Mouse (Mus musculus) hindbrain, embryonic 14.5 days (tissue): ENCODE measurements around the gene Junb. TPM values are rescaled to one million over a fixed set of nuclear protein-coding genes. Genes with fewer than 3 reads are reported as not detected.

Experiments used
- ATAC-seq: fragments of 200-750 bp; cut with Nextera tagmentation; 2 replicates; pipeline ENCODE4 v1.8.0; 2017; ENCODE audit warnings: moderate number of reproducible peaks, mild to moderate bottlenecking, moderate TSS enrichment, moderate library complexity; ENCODE audit not compliant: low FRiP score
- DNase-seq: peaks from one replicate; pipeline ENCODE4 v3.0.0-alpha.2; 2015; ENCODE audit warnings: low spot score
- H3K27ac ChIP-seq: fragments of 300-500 bp; sonication (generic); 2 replicates; pipeline ENCODE4 v1.5.1; 2014; ENCODE audit warnings: mild to moderate bottlenecking, moderate library complexity
- H3K27me3 ChIP-seq: fragments of 300-500 bp; sonication (generic); 2 replicates; pipeline ENCODE4 v1.6.1; 2014; ENCODE audit warnings: mild to moderate bottlenecking, low read length, mixed read lengths; ENCODE audit not compliant: control insufficient read depth, insufficient read depth
- H3K36me3 ChIP-seq: fragments of 300-500 bp; sonication (generic); replicated peaks from 2 replicates; pipeline ENCODE4 v1.6.1; 2014; ENCODE audit not compliant: control insufficient read depth, insufficient read depth
- H3K4me1 ChIP-seq: fragments of 300-500 bp; sonication (generic); replicated peaks from 2 replicates; pipeline ENCODE4 v1.6.1; 2014; ENCODE audit warnings: antibody characterized with exemption, low read length, mixed read lengths; ENCODE audit not compliant: control insufficient read depth, insufficient read depth
- H3K4me2 ChIP-seq: fragments of 300-500 bp; sonication (generic); replicated peaks from 2 replicates; pipeline ENCODE4 v1.6.1; 2014; ENCODE audit warnings: mild to moderate bottlenecking, moderate library complexity
- H3K4me3 ChIP-seq: fragments of 300-500 bp; sonication (generic); replicated peaks from 2 replicates; pipeline ENCODE4 v1.5.1; 2014; ENCODE audit warnings: mild to moderate bottlenecking, low read length
- H3K9ac ChIP-seq: fragments of 300-500 bp; sonication (generic); 2 replicates; pipeline ENCODE4 v1.6.1; 2014
- H3K9me3 ChIP-seq: fragments of 300-500 bp; sonication (generic); 2 replicates; pipeline ENCODE4 v1.6.1; 2016; ENCODE audit warnings: low read length; ENCODE audit not compliant: control insufficient read depth
- WGBS: fragments of 180-500 bp; shearing (Covaris S2); extraction: QIAGEN DNeasy Blood & Tissue Kit; methylation state at CpG from one replicate; pipeline ENCODE4 v1.1.7; 2014; 5-methylcytosine and 5-hydroxymethylcytosine counted together
- polyA plus RNA-seq: library from polyadenylated mRNA; unstranded; fragments of >200 nt; fragmentation: Nextera tagmentation; extraction: Ambion mirVana; gene quantifications from 2 replicates; pipeline ENCODE4 v1.2.1, GENCODE M21; 2014

Junb gene
- polyA plus RNA-seq, 1 experiment from 2014 or later, result 6.2 TPM

GRCm38 (mm10) chr8:84984294-84985048 lies 6.0 kb upstream of the Junb start:
- no peaks in the 10 kb centered on the region for H3K36me3 ChIP-seq
- H3K27me3 ChIP-seq, result peaks cover 25% of the 10 kb centered on the region
- no peaks in the 10 kb centered on the region for H3K9me3 ChIP-seq
- H3K4me2 ChIP-seq, result peak overlapping the region; percentile 89
- peak overlapping the region; percentile 48; the same call in 1 of the 2 replicates for H3K4me3 ChIP-seq
- ATAC-seq (no peak), DNase-seq (no peak)
- H3K4me1 ChIP-seq, result peaks cover 32% of the 10 kb centered on the region
- H3K27ac ChIP-seq, result peak overlapping the region; percentile 44
- WGBS, result 15% methylated on average over 16 of the region's 16 CpGs
- peak overlapping the region; percentile 58; the same call in 1 of the 2 replicates for H3K9ac ChIP-seq

- H3K27ac ChIP-seq, result no peak overlapping the region
- H3K9me3 ChIP-seq, result no peaks in the 10 kb centered on the region
- WGBS, result 69% methylated on average over 3 of the region's 3 CpGs
- DNase-seq (no peak), ATAC-seq (no peak)
- no peak overlapping the region for H3K9ac ChIP-seq
- no peak overlapping the region for H3K4me2 ChIP-seq
- peaks cover 41% of the 10 kb centered on the region for H3K4me1 ChIP-seq
- no peak overlapping the region for H3K4me3 ChIP-seq
- peaks cover 23% of the 10 kb centered on the region for H3K27me3 ChIP-seq
- H3K36me3 ChIP-seq, result no peaks in the 10 kb centered on the region
Observed at GRCm38 (mm10) chr8:84982499-84983011, 4.0 kb upstream of the Junb start.

GRCm38 (mm10) chr8:84981644-84982498 lies 3.4 kb upstream of the Junb start:
- Histone ChIP-seq H3K27ac (peak overlapping the region; percentile 15; the same call in 1 of the 2 replicates), H3K9ac (no peak overlapping the region), H3K4me1 (peaks cover 46% of the 10 kb centered on the region), H3K9me3 (no peaks in the 10 kb centered on the region), H3K4me2 (no peak overlapping the region), H3K27me3 (peaks cover 17% of the 10 kb centered on the region), H3K36me3 (no peaks in the 10 kb centered on the region), H3K4me3 (no peak overlapping the region)
- ATAC-seq, result no peak
- 84% methylated on average over 15 of the region's 15 CpGs for WGBS
- DNase-seq, result no peak

GRCm38 (mm10) chr8:84980622-84981358 lies 2.3 kb upstream of the Junb start:
- H3K4me3 ChIP-seq, result no peak overlapping the region
- WGBS, result 29% methylated on average over 11 of the region's 11 CpGs
- ATAC-seq (no peak), DNase-seq (peak; percentile 57)
- H3K4me2 ChIP-seq, result peak overlapping the region; percentile 97
- H3K9me3 ChIP-seq, result no peaks in the 10 kb centered on the region
- no peaks in the 10 kb centered on the region for H3K36me3 ChIP-seq
- peak overlapping the region; percentile 49; the same call in 1 of the 2 replicates for H3K27ac ChIP-seq
- H3K4me1 ChIP-seq, result peaks cover 55% of the 10 kb centered on the region
- no peak overlapping the region for H3K9ac ChIP-seq
- peaks cover 17% of the 10 kb centered on the region for H3K27me3 ChIP-seq

GRCm38 (mm10) chr8:84979599-84980421 lies 1.3 kb upstream of the Junb start:
- peak overlapping the region; percentile 35 for H3K9ac ChIP-seq
- peak overlapping the region; percentile 97 for H3K4me2 ChIP-seq
- ATAC-seq (peak; percentile 37), DNase-seq (peak; percentile 86)
- peaks cover 48% of the 10 kb centered on the region for H3K4me1 ChIP-seq
- H3K27ac ChIP-seq, result no peak overlapping the region
- H3K27me3 ChIP-seq, result peaks cover 16% of the 10 kb centered on the region
- WGBS, result under 1% methylated on average over 41 of the region's 42 CpGs
- no peaks in the 10 kb centered on the region for H3K9me3 ChIP-seq
- H3K4me3 ChIP-seq, result peak overlapping the region; percentile 50
- H3K36me3 ChIP-seq, result 0 out of 2 replicates have a peak, but pooled peaks cover 6% of the 10 kb centered on the region

GRCm38 (mm10) chr8:84977435-84978247 lies 877 bp downstream of the Junb start:
- H3K9me3 ChIP-seq, result no peaks in the 10 kb centered on the region
- no peak for DNase-seq
- no peak for ATAC-seq
- H3K4me3 ChIP-seq, result peak overlapping the region; percentile 50
- no peak overlapping the region; the same call in 1 of the 2 replicates for H3K27ac ChIP-seq
- peaks cover 45% of the 10 kb centered on the region for H3K4me1 ChIP-seq
- H3K27me3 ChIP-seq, result peaks cover 6% of the 10 kb centered on the region
- whole genome bisulfite sequencing, result 1% methylated on average over 58 of the region's 70 CpGs
- H3K9ac ChIP-seq, result peak overlapping the region; percentile 60
- H3K36me3 ChIP-seq, result peaks cover 25% of the 10 kb centered on the region
- H3K4me2 ChIP-seq, result peak overlapping the region; percentile 97

GRCm38 (mm10) chr8:84976763-84977434 lies 1.6 kb downstream of the Junb start:
- H3K4me2 ChIP-seq, result peak overlapping the region; percentile 97
- H3K4me3 ChIP-seq, result peak overlapping the region; percentile 50
- H3K27ac ChIP-seq, result no peak overlapping the region
- DNase-seq (no peak), ATAC-seq (no peak)
- WGBS, result 2% methylated on average over 25 of the region's 25 CpGs
- H3K9ac ChIP-seq, result peak overlapping the region; percentile 60
- peaks cover 33% of the 10 kb centered on the region for H3K36me3 ChIP-seq
- peaks cover 6% of the 10 kb centered on the region for H3K27me3 ChIP-seq
- H3K9me3 ChIP-seq, result no peaks in the 10 kb centered on the region
- peaks cover 45% of the 10 kb centered on the region for H3K4me1 ChIP-seq
